Mouse (Mus musculus): Measurements from ENCODE around the gene Ttc26. TPM values are rescaled to one million over a fixed set of nuclear protein-coding genes. Genes with fewer than 3 reads are reported as not detected.

Ttc26 gene
- 14.3 and 14.8 TPM in 2 replicates for polyA plus RNA-seq (2014; fragmentation: Nextera tagmentation; extraction: Ambion mirVana)

- under 1% methylated on average over 26 of the region's 26 CpGs for WGBS
Measured at GRCm38 (mm10) chr6:38381129-38381771, at the start of gene Ttc26. TSS of gene Ttc26 (plus strand) at chr6:38381469.

GRCm38 (mm10) chr6:38335264-38335663, 46.0 kb upstream of the Ttc26 start:
- Histone ChIP-seq H3K9me3 (ENCODE audit: control insufficient read depth, low read length) (no peaks in the 10 kb centered on the region), H3K9ac (ENCODE audit: low read depth, low read length) (no peak overlapping the region), H3K27me3 (ENCODE audit: control insufficient read depth, insufficient read depth, low read length) (no peaks in the 10 kb centered on the region), H3K27ac (ENCODE audit: low read depth, low read length) (no peak overlapping the region), H3K36me3 (ENCODE audit: control insufficient read depth, insufficient read depth, low read length) (no peaks in the 10 kb centered on the region), H3K4me3 (ENCODE audit: low read depth, low read length) (no peak overlapping the region), H3K4me1 (replicated peaks; ENCODE audit: control insufficient read depth, insufficient read depth, low read length) (no peaks in the 10 kb centered on the region), H3K4me2 (replicated peaks; ENCODE audit: low read depth, low read length) (no peak overlapping the region)
- WGBS = 84% methylated on average over 6 of the region's 6 CpGs
- no peak for ATAC-seq (ENCODE audit: low FRiP score)
- DNase-seq (ENCODE audit: low spot score) = no peak

More at GRCm38 (mm10) chr6:38381129-38381771, at the start of gene Ttc26:
- ATAC-seq (ENCODE audit: low FRiP score) (peak; percentile 91), DNase-seq (ENCODE audit: low spot score) (peak; percentile 96)
- Histone ChIP-seq H3K9ac (ENCODE audit: low read depth, low read length) (peak within 1 kb of the TSS; percentile 74), H3K4me3 (ENCODE audit: low read depth, low read length) (peak within 1 kb of the TSS; percentile 65), H3K4me1 (replicated peaks; ENCODE audit: control insufficient read depth, insufficient read depth, low read length) (peaks cover 2% of the 10 kb centered on the region; the same call in 1 of the 2 replicates), H3K27ac (ENCODE audit: low read depth, low read length) (0 out of 2 replicates have a peak within 1 kb of the TSS, but pooled peaks have one; percentile 6), H3K9me3 (ENCODE audit: control insufficient read depth, low read length) (no peaks in the 10 kb centered on the region), H3K36me3 (ENCODE audit: control insufficient read depth, insufficient read depth, low read length) (0 out of 2 replicates have a peak, but pooled peaks cover 3% of the 10 kb centered on the region), H3K4me2 (replicated peaks; ENCODE audit: low read depth, low read length) (peak within 1 kb of the TSS; percentile 36), H3K27me3 (ENCODE audit: control insufficient read depth, insufficient read depth, low read length) (no peaks in the 10 kb centered on the region)

GRCm38 (mm10) chr6:38337166-38337705, 44.0 kb upstream of the Ttc26 start:
- H3K9ac ChIP-seq (ENCODE audit: low read depth, low read length) = no peak overlapping the region
- DNase-seq (ENCODE audit: low spot score) (no peak), ATAC-seq (ENCODE audit: low FRiP score) (no peak)
- H3K36me3 ChIP-seq (ENCODE audit: control insufficient read depth, insufficient read depth, low read length) = no peaks in the 10 kb centered on the region
- no peaks in the 10 kb centered on the region for H3K4me1 ChIP-seq (replicated peaks; ENCODE audit: control insufficient read depth, insufficient read depth, low read length)
- no peak overlapping the region for H3K4me3 ChIP-seq (ENCODE audit: low read depth, low read length)
- 90% methylated on average over 4 of the region's 4 CpGs for WGBS
- no peak overlapping the region for H3K4me2 ChIP-seq (replicated peaks; ENCODE audit: low read depth, low read length)
- no peaks in the 10 kb centered on the region for H3K27me3 ChIP-seq (ENCODE audit: control insufficient read depth, insufficient read depth, low read length)
- no peak overlapping the region for H3K27ac ChIP-seq (ENCODE audit: low read depth, low read length)
- no peaks in the 10 kb centered on the region for H3K9me3 ChIP-seq (ENCODE audit: control insufficient read depth, low read length)

- 80% methylated on average over 6 of the region's 6 CpGs for WGBS
- Histone ChIP-seq H3K27ac (ENCODE audit: low read depth, low read length) (no peak overlapping the region), H3K4me3 (ENCODE audit: low read depth, low read length) (no peak overlapping the region), H3K4me1 (replicated peaks; ENCODE audit: control insufficient read depth, insufficient read depth, low read length) (no peaks in the 10 kb centered on the region), H3K4me2 (replicated peaks; ENCODE audit: low read depth, low read length) (no peak overlapping the region), H3K9me3 (ENCODE audit: control insufficient read depth, low read length) (no peaks in the 10 kb centered on the region), H3K36me3 (ENCODE audit: control insufficient read depth, insufficient read depth, low read length) (no peaks in the 10 kb centered on the region), H3K27me3 (ENCODE audit: control insufficient read depth, insufficient read depth, low read length) (no peaks in the 10 kb centered on the region), H3K9ac (ENCODE audit: low read depth, low read length) (no peak overlapping the region)
- DNase-seq (ENCODE audit: low spot score) (no peak), ATAC-seq (ENCODE audit: low FRiP score) (no peak)
Measured at GRCm38 (mm10) chr6:38337951-38338350, 43.3 kb upstream of the Ttc26 start.

GRCm38 (mm10) chr6:38339078-38339477, 42.2 kb upstream of the Ttc26 start:
- H3K36me3 ChIP-seq (ENCODE audit: control insufficient read depth, insufficient read depth, low read length) = no peaks in the 10 kb centered on the region
- H3K4me3 ChIP-seq (ENCODE audit: low read depth, low read length) = no peak overlapping the region
- H3K27ac ChIP-seq (ENCODE audit: low read depth, low read length) = no peak overlapping the region
- 70% methylated on average over 2 of the region's 2 CpGs for WGBS
- no peaks in the 10 kb centered on the region for H3K9me3 ChIP-seq (ENCODE audit: control insufficient read depth, low read length)
- H3K9ac ChIP-seq (ENCODE audit: low read depth, low read length) = no peak overlapping the region
- DNase-seq (ENCODE audit: low spot score) (no peak), ATAC-seq (ENCODE audit: low FRiP score) (no peak)
- H3K4me1 ChIP-seq (replicated peaks; ENCODE audit: control insufficient read depth, insufficient read depth, low read length) = no peaks in the 10 kb centered on the region
- H3K27me3 ChIP-seq (ENCODE audit: control insufficient read depth, insufficient read depth, low read length) = no peaks in the 10 kb centered on the region
- no peak overlapping the region for H3K4me2 ChIP-seq (replicated peaks; ENCODE audit: low read depth, low read length)

GRCm38 (mm10) chr6:38341751-38342665, 39.3 kb upstream of the Ttc26 start:
- DNase-seq (ENCODE audit: low spot score) = no peak
- ATAC-seq (ENCODE audit: low FRiP score) = no peak
- WGBS = 66% methylated on average over 11 of the region's 11 CpGs
- Histone ChIP-seq H3K4me3 (ENCODE audit: low read depth, low read length) (no peak overlapping the region), H3K9ac (ENCODE audit: low read depth, low read length) (no peak overlapping the region), H3K9me3 (ENCODE audit: control insufficient read depth, low read length) (no peaks in the 10 kb centered on the region), H3K27ac (ENCODE audit: low read depth, low read length) (no peak overlapping the region), H3K4me2 (replicated peaks; ENCODE audit: low read depth, low read length) (no peak overlapping the region), H3K36me3 (ENCODE audit: control insufficient read depth, insufficient read depth, low read length) (no peaks in the 10 kb centered on the region), H3K27me3 (ENCODE audit: control insufficient read depth, insufficient read depth, low read length) (no peaks in the 10 kb centered on the region), H3K4me1 (replicated peaks; ENCODE audit: control insufficient read depth, insufficient read depth, low read length) (no peaks in the 10 kb centered on the region)

GRCm38 (mm10) chr6:38342666-38342992, 38.6 kb upstream of the Ttc26 start:
- no peak overlapping the region for H3K27ac ChIP-seq (ENCODE audit: low read depth, low read length)
- H3K4me2 ChIP-seq (replicated peaks; ENCODE audit: low read depth, low read length) = no peak overlapping the region
- H3K36me3 ChIP-seq (ENCODE audit: control insufficient read depth, insufficient read depth, low read length) = no peaks in the 10 kb centered on the region
- H3K9me3 ChIP-seq (ENCODE audit: control insufficient read depth, low read length) = no peaks in the 10 kb centered on the region
- ATAC-seq (ENCODE audit: low FRiP score) = no peak
- no peak for DNase-seq (ENCODE audit: low spot score)
- H3K4me3 ChIP-seq (ENCODE audit: low read depth, low read length) = no peak overlapping the region
- H3K9ac ChIP-seq (ENCODE audit: low read depth, low read length) = no peak overlapping the region
- WGBS = 83% methylated on average over 8 of the region's 8 CpGs
- H3K27me3 ChIP-seq (ENCODE audit: control insufficient read depth, insufficient read depth, low read length) = no peaks in the 10 kb centered on the region
- H3K4me1 ChIP-seq (replicated peaks; ENCODE audit: control insufficient read depth, insufficient read depth, low read length) = no peaks in the 10 kb centered on the region

- 56% methylated on average over 3 of the region's 3 CpGs for WGBS
- Histone ChIP-seq H3K4me2 (replicated peaks; ENCODE audit: low read depth, low read length) (no peak overlapping the region), H3K9me3 (ENCODE audit: control insufficient read depth, low read length) (no peaks in the 10 kb centered on the region), H3K4me1 (replicated peaks; ENCODE audit: control insufficient read depth, insufficient read depth, low read length) (no peaks in the 10 kb centered on the region), H3K4me3 (ENCODE audit: low read depth, low read length) (no peak overlapping the region), H3K36me3 (ENCODE audit: control insufficient read depth, insufficient read depth, low read length) (no peaks in the 10 kb centered on the region), H3K9ac (ENCODE audit: low read depth, low read length) (no peak overlapping the region), H3K27ac (ENCODE audit: low read depth, low read length) (no peak overlapping the region), H3K27me3 (ENCODE audit: control insufficient read depth, insufficient read depth, low read length) (no peaks in the 10 kb centered on the region)
- DNase-seq (ENCODE audit: low spot score) = no peak
- no peak for ATAC-seq (ENCODE audit: low FRiP score)
Measured at GRCm38 (mm10) chr6:38343581-38343980, 37.7 kb upstream of the Ttc26 start.

Measured in hindbrain, embryonic 11.5 days (tissue).